ENCODE assay signal across 27 mouse cellular contexts in the genomic region with DNA sequence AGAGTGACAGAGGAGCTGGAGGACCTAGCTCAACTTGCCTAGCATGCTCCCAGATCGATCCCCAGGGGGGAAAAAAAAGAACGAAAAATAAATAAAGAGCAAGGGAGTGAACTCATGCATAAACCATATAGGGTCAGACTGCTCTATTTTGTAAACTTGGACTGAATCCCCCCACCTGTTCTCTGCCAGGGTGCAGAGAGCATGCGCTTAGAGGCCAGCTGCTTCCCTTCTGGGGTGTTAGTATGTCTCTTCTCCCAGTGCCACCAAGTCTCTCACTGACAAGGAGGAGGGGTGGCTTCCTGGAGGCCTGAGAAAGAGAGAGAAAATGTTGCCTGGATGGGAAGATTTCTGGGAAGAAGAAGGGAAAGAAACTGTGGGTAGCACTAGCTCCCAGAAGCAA.
DNase-seq lines count a peak whose midpoint lies in the region; ATAC-seq and TF ChIP-seq lines count a peak whose summit lies in the region.
"Had no signal": no experiment of that assay in that cellular context is flagged by ENCODE, and none has a peak within 500 bp of the region (broad histone marks: within the 10 kb centered on the region; RNA-seq: fewer than 3 reads in every experiment).

No protein-coding gene starts in this region.

- H3K27ac ChIP-seq in forebrain, embryonic 13.5 days = no peak overlapping the region
- no peak overlapping the region for H3K27ac ChIP-seq in forebrain, embryonic 10.5 days
- H3K27ac ChIP-seq in kidney, embryonic 15.5 days = peak overlapping the region; percentile 84
- 0 out of 2 replicates have a peak overlapping the region, but pooled peaks have one; percentile 26 for H3K27ac ChIP-seq in stomach, embryonic 15.5 days
- H3K27ac ChIP-seq: embryonic facial prominence, embryonic 15.5 days; hindbrain, embryonic 15.5 days; limb, embryonic 13.5 days; neural tube, embryonic 15.5 days had no signal

- DNase-seq in forebrain, embryonic 10.5 days (ENCODE audit: extremely low spot score, low spot score) = no peak
- DNase-seq in kidney, adult 18-20 months = no peak
- peak; percentile 64 for DNase-seq in brain, embryonic 14.5 days (ENCODE audit: low read depth)
- DNase-seq: adrenal gland, adult 8-10 months; cerebellum, adult 9-11 months; gastrocnemius, postnatal 25 days; heart, adult 18-20 months; heart, postnatal 4 days; kidney, adult 2 months; midbrain, embryonic 14.5 days; retina, postnatal 1 day; right cerebral cortex, postnatal 14 days; thymus, adult 18-20 months; thymus, postnatal 36 days had no signal

- TF ChIP-seq POLR2A in brain, embryonic 14.5 days (IDR thresholded peaks at IDR 0.05; ENCODE audit: borderline replicate concordance, extremely low read depth, insufficient read depth, insufficient read length, poor library complexity, severe bottlenecking) = no peak

- H3K9ac ChIP-seq in forebrain, embryonic 13.5 days = no peak overlapping the region
- no peak overlapping the region for H3K9ac ChIP-seq in kidney, embryonic 15.5 days
- no peak overlapping the region for H3K9ac ChIP-seq in stomach, embryonic 15.5 days
- H3K9ac ChIP-seq: embryonic facial prominence, embryonic 15.5 days; heart, embryonic 12.5 days; hindbrain, embryonic 15.5 days; limb, embryonic 13.5 days; neural tube, embryonic 15.5 days had no signal

- H3K36me3 ChIP-seq in forebrain, embryonic 13.5 days (ENCODE audit: poor library complexity, severe bottlenecking) = no peaks in the 10 kb centered on the region
- H3K36me3 ChIP-seq in forebrain, embryonic 10.5 days (replicated peaks) = no peaks in the 10 kb centered on the region
- no peaks in the 10 kb centered on the region for H3K36me3 ChIP-seq in kidney, embryonic 15.5 days
- H3K36me3 ChIP-seq in stomach, embryonic 15.5 days = no peaks in the 10 kb centered on the region
- H3K36me3 ChIP-seq: embryonic facial prominence, embryonic 15.5 days; G1E; heart, embryonic 12.5 days; hindbrain, embryonic 15.5 days; limb, embryonic 13.5 days; neural tube, embryonic 15.5 days had no signal

- peak; percentile 43; the same call in 1 of the 2 replicates for ATAC-seq in forebrain, embryonic 13.5 days
- 0 out of 2 replicates have a peak, but pooled peaks have one; percentile 1 for ATAC-seq in kidney, embryonic 15.5 days (replicated peaks; ENCODE audit: low FRiP score)
- ATAC-seq in stomach, embryonic 15.5 days (ENCODE audit: insufficient read depth, low FRiP score, low read depth) = no peak
- ATAC-seq in granulocyte monocyte progenitor cell, adult 5-6 weeks (replicated peaks; ENCODE audit: poor library complexity, severe bottlenecking) = no peak
- ATAC-seq: inflammation-experienced regulatory T-cells, adult 6 months; lung, postnatal 0 days had no signal

- no peak overlapping the region for H3K4me2 ChIP-seq in forebrain, embryonic 13.5 days
- H3K4me2 ChIP-seq in kidney, embryonic 15.5 days = no peak overlapping the region
- no peak overlapping the region for H3K4me2 ChIP-seq in stomach, embryonic 15.5 days
- H3K4me2 ChIP-seq: embryonic facial prominence, embryonic 15.5 days; heart, embryonic 12.5 days; hindbrain, embryonic 15.5 days; limb, embryonic 13.5 days; liver, embryonic 11.5 days; neural tube, embryonic 15.5 days had no signal

- no peaks in the 10 kb centered on the region for H3K9me3 ChIP-seq in forebrain, embryonic 13.5 days (replicated peaks)
- no peaks in the 10 kb centered on the region for H3K9me3 ChIP-seq in forebrain, embryonic 10.5 days
- H3K9me3 ChIP-seq in kidney, embryonic 15.5 days (replicated peaks) = no peaks in the 10 kb centered on the region
- H3K9me3 ChIP-seq in stomach, embryonic 15.5 days = no peaks in the 10 kb centered on the region
- H3K9me3 ChIP-seq: embryonic facial prominence, embryonic 15.5 days; G1E; heart, embryonic 12.5 days; hindbrain, embryonic 15.5 days; limb, embryonic 13.5 days; neural tube, embryonic 15.5 days had no signal

- TF ChIP-seq CTCF in brain, embryonic 14.5 days (IDR thresholded peaks at IDR 0.05; ENCODE audit: borderline replicate concordance, extremely low read depth, insufficient read depth, insufficient read length) = no peak

- H3K4me3 ChIP-seq in forebrain, embryonic 13.5 days = no peak overlapping the region
- H3K4me3 ChIP-seq in forebrain, embryonic 10.5 days = no peak overlapping the region
- no peak overlapping the region for H3K4me3 ChIP-seq in kidney, embryonic 15.5 days (replicated peaks)
- H3K4me3 ChIP-seq in stomach, embryonic 15.5 days (replicated peaks) = no peak overlapping the region
- H3K4me3 ChIP-seq: embryonic facial prominence, embryonic 15.5 days; heart, embryonic 12.5 days; hindbrain, embryonic 15.5 days; limb, embryonic 13.5 days; neural tube, embryonic 15.5 days had no signal

- WGBS in forebrain, embryonic 13.5 days = 68% methylated on average over 3 of the region's 3 CpGs
- 83% methylated on average over 3 of the region's 3 CpGs for WGBS in forebrain, embryonic 10.5 days
- 41% methylated on average over 3 of the region's 3 CpGs for WGBS in kidney, embryonic 15.5 days
- WGBS in stomach, embryonic 15.5 days = 42% methylated on average over 3 of the region's 3 CpGs

- H3K4me1 ChIP-seq in forebrain, embryonic 13.5 days = peaks cover 19% of the 10 kb centered on the region
- peaks cover 20% of the 10 kb centered on the region for H3K4me1 ChIP-seq in forebrain, embryonic 10.5 days
- H3K4me1 ChIP-seq in kidney, embryonic 15.5 days = peaks cover 38% of the 10 kb centered on the region
- H3K4me1 ChIP-seq in stomach, embryonic 15.5 days = peaks cover 33% of the 10 kb centered on the region

- H3K27me3 ChIP-seq in forebrain, embryonic 13.5 days = no peaks in the 10 kb centered on the region
- no peaks in the 10 kb centered on the region for H3K27me3 ChIP-seq in forebrain, embryonic 10.5 days (ENCODE audit: poor library complexity, severe bottlenecking)
- no peaks in the 10 kb centered on the region for H3K27me3 ChIP-seq in kidney, embryonic 15.5 days
- no peaks in the 10 kb centered on the region for H3K27me3 ChIP-seq in stomach, embryonic 15.5 days (replicated peaks)
- H3K27me3 ChIP-seq: embryonic facial prominence, embryonic 15.5 days; heart, embryonic 12.5 days; hindbrain, embryonic 15.5 days; limb, embryonic 13.5 days; neural tube, embryonic 15.5 days had no signal

Comparison
In these comparisons a context has a peak if more than half of its experiments do, and no peak if none do; other contexts are left out.
1. ATAC-seq: peak in forebrain, embryonic 13.5 days (single experiment) and kidney, embryonic 15.5 days (single experiment); none in stomach, embryonic 15.5 days (single experiment) and granulocyte monocyte progenitor cell, adult 5-6 weeks (single experiment).
2. H3K27ac ChIP-seq: peak in kidney, embryonic 15.5 days (single experiment) and stomach, embryonic 15.5 days (single experiment); none in forebrain, embryonic 13.5 days (single experiment) and forebrain, embryonic 10.5 days (single experiment).